9 mouse cellular contexts compared by ENCODE assay signal in the genomic region with DNA sequence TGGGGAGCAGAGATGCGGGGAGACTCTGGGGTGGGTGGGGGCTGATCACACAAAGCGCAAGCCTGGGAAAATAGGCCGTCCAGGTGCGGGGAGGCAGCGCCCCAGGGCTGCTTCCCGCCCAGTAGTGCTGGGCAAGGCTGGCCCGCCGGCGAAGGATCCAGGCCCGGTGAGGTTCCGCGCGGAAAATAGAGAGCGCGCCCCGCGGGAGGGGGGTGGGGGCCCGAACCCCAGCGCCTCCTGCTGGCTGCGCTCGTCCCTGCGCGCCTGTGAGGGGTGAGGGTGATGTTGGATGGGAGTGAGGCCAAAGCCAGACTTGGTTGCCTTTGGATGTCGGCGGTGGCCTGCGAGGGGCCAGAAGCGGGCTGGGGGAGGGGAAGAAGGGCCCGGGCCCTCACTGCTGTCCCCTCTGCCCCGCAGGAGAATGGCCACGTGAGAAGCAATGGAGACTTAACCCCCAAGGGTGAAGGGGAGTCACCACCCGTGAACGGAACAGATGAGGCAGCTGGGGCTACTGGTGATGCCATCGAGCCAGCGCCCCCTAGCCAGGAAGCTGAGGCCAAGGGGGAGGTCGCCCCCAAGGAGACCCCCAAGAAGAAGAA. TPM values are rescaled to one million over a fixed set of nuclear protein-coding genes. Genes with fewer than 3 reads are reported as not detected.
DNase-seq lines count a peak whose midpoint lies in the region; ATAC-seq lines count a peak whose summit lies in the region.
"Had no signal": no experiment of that assay in that cellular context is flagged by ENCODE, and none has a peak within 500 bp of the region (broad histone marks: within the 10 kb centered on the region; RNA-seq: fewer than 3 reads in every experiment).

No protein-coding gene starts in this region.

- peak overlapping the region; percentile 99 for H3K4me3 ChIP-seq in heart, embryonic 10.5 days
- H3K4me3 ChIP-seq in kidney, embryonic 16.5 days (ENCODE audit: low read length): peak overlapping the region; percentile 82

- peak; percentile 62 for ATAC-seq in common myeloid progenitor, adult 5-6 weeks (replicated peaks; ENCODE audit: low read depth, poor library complexity, severe bottlenecking)
- ATAC-seq in kidney, embryonic 16.5 days (ENCODE audit: low FRiP score, low TSS enrichment): peak; percentile 46; the same call in 1 of the 2 replicates
- no peak for ATAC-seq in frontal cortex, adult (ENCODE audit: low TSS enrichment)

- peaks cover 46% of the 10 kb centered on the region for H3K36me3 ChIP-seq in heart, embryonic 10.5 days
- H3K36me3 ChIP-seq in kidney, embryonic 16.5 days (ENCODE audit: insufficient read depth, low read length): peaks cover 30% of the 10 kb centered on the region

- H3K4me2 ChIP-seq in kidney, embryonic 16.5 days (replicated peaks; ENCODE audit: low read depth, low read length): peak overlapping the region; percentile 73

- 0% methylated on average over 34 of the region's 35 CpGs for WGBS in heart, embryonic 10.5 days
- 0% methylated on average over 34 of the region's 35 CpGs for WGBS in kidney, embryonic 16.5 days

- peaks cover 33% of the 10 kb centered on the region for H3K4me1 ChIP-seq in heart, embryonic 10.5 days
- H3K4me1 ChIP-seq in kidney, embryonic 16.5 days (ENCODE audit: insufficient read depth, low read length): peaks cover 21% of the 10 kb centered on the region

- peak; percentile 49 for DNase-seq in urinary bladder, adult 2 months (ENCODE audit: low spot score)
- no peak for DNase-seq in urinary bladder, postnatal 10 days (ENCODE audit: low spot score)
- DNase-seq in heart, embryonic 10.5 days (ENCODE audit: low spot score): no peak
- peak; percentile 79 to 83 for DNase-seq in lung, postnatal 4 days
- DNase-seq in right cerebral cortex, postnatal 14 days: peak; percentile 82

- H3K9ac ChIP-seq in kidney, embryonic 16.5 days (replicated peaks; ENCODE audit: low read length): peak overlapping the region; percentile 100

- peak overlapping the region; percentile 100 for H3K27ac ChIP-seq in heart, embryonic 10.5 days
- H3K27ac ChIP-seq in kidney, embryonic 16.5 days (ENCODE audit: low read length): peak overlapping the region; percentile 93

- H3K9me3 ChIP-seq in heart, embryonic 10.5 days: no peaks in the 10 kb centered on the region
- H3K9me3 ChIP-seq in kidney, embryonic 16.5 days (ENCODE audit: low read length): no peaks in the 10 kb centered on the region

- H3K27me3 ChIP-seq in heart, embryonic 10.5 days (ENCODE audit: insufficient read depth, poor library complexity, severe bottlenecking): no peaks in the 10 kb centered on the region
- H3K27me3 ChIP-seq in kidney, embryonic 16.5 days (ENCODE audit: insufficient read depth, low read length): no peaks in the 10 kb centered on the region

RNA-seq across cellular contexts. Expression of gene Marcksl1, which starts 1.0 kb away (rescaled TPM):
- 151 and 161 TPM in 2 replicates for polyA plus RNA-seq in urinary bladder, adult 2 months (2012; rRNA removed)
- total RNA-seq in common myeloid progenitor, adult 5-6 weeks (2017): 80.7 and 93.1 TPM in 2 replicates
- polyA plus RNA-seq in heart, embryonic 10.5 days (2016; fragmentation: Nextera tagmentation; extraction: Ambion mirVana): 535 and 802 TPM in 2 replicates
- polyA plus RNA-seq in kidney, embryonic 16.5 days (2015; fragmentation: Nextera tagmentation; extraction: Ambion mirVana): 761 and 859 TPM in 2 replicates

RNA-seq across cellular contexts. Expression of gene Fam229a, which starts 23.4 kb away (rescaled TPM):
- 0.73 and 0.94 TPM in 2 replicates for polyA plus RNA-seq in urinary bladder, adult 2 months (2012; rRNA removed)
- not detected in 2 replicates for total RNA-seq in common myeloid progenitor, adult 5-6 weeks (2017)
- not detected in 2 replicates for polyA plus RNA-seq in heart, embryonic 10.5 days (2016; fragmentation: Nextera tagmentation; extraction: Ambion mirVana)
- 0.35 TPM in 1 of 2 replicates, not detected in the other for polyA plus RNA-seq in kidney, embryonic 16.5 days (2015; fragmentation: Nextera tagmentation; extraction: Ambion mirVana)
- total RNA-seq: layer of hippocampus, postnatal 36 days had no signal

RNA-seq across cellular contexts. Expression of gene Tssk3, which starts 23.6 kb away (rescaled TPM):
- 0.15 TPM in 1 of 2 replicates, not detected in the other for polyA plus RNA-seq in urinary bladder, adult 2 months (2012; rRNA removed)
- not detected in 2 replicates for total RNA-seq in common myeloid progenitor, adult 5-6 weeks (2017)
- not detected in 2 replicates for polyA plus RNA-seq in heart, embryonic 10.5 days (2016; fragmentation: Nextera tagmentation; extraction: Ambion mirVana)
- polyA plus RNA-seq in kidney, embryonic 16.5 days (2015; fragmentation: Nextera tagmentation; extraction: Ambion mirVana): not detected in 2 replicates
- total RNA-seq: layer of hippocampus, postnatal 36 days had no signal

RNA-seq across cellular contexts. Expression of gene Hdac1, which starts 28.1 kb away (rescaled TPM):
- polyA plus RNA-seq in urinary bladder, adult 2 months (2012; rRNA removed): 101 and 112 TPM in 2 replicates
- 75.8 and 103 TPM in 2 replicates for total RNA-seq in common myeloid progenitor, adult 5-6 weeks (2017)
- 201 and 237 TPM in 2 replicates for polyA plus RNA-seq in heart, embryonic 10.5 days (2016; fragmentation: Nextera tagmentation; extraction: Ambion mirVana)
- 285 and 304 TPM in 2 replicates for polyA plus RNA-seq in kidney, embryonic 16.5 days (2015; fragmentation: Nextera tagmentation; extraction: Ambion mirVana)

RNA-seq across cellular contexts. Expression of gene Bsdc1, which starts 53.0 kb away (rescaled TPM):
- polyA plus RNA-seq in urinary bladder, adult 2 months (2012; rRNA removed): 15.0 and 27.5 TPM in 2 replicates
- total RNA-seq in common myeloid progenitor, adult 5-6 weeks (2017): 23.9 and 26.4 TPM in 2 replicates
- 22.4 and 22.9 TPM in 2 replicates for polyA plus RNA-seq in heart, embryonic 10.5 days (2016; fragmentation: Nextera tagmentation; extraction: Ambion mirVana)
- 31.8 and 33.6 TPM in 2 replicates for polyA plus RNA-seq in kidney, embryonic 16.5 days (2015; fragmentation: Nextera tagmentation; extraction: Ambion mirVana)

Comparison
In these comparisons a context has a peak if more than half of its experiments do, and no peak if none do; other contexts are left out.
1. DNase-seq: peak in urinary bladder, adult 2 months (single experiment), lung, postnatal 4 days (2 of 2) and right cerebral cortex, postnatal 14 days (single experiment); none in urinary bladder, postnatal 10 days (single experiment) and heart, embryonic 10.5 days (single experiment).